Mouse (Mus musculus) embryonic fibroblast, embryonic 13.5 days (primary cell): ENCODE measurements around the gene Parp6. TPM values are rescaled to one million over a fixed set of nuclear protein-coding genes. Genes with fewer than 3 reads are reported as not detected.

ENCODE experiments used
- H3K27ac ChIP-seq: 2 replicates; pipeline ENCODE4 v1.5.1; 2012; ENCODE audit warnings: low read length, control low read depth, inconsistent platforms; ENCODE audit not compliant: insufficient read depth
- H3K4me1 ChIP-seq: 2 replicates; pipeline ENCODE4 v1.6.1; 2011; ENCODE audit warnings: low read length; ENCODE audit not compliant: control insufficient read depth, insufficient read depth
- H3K4me3 ChIP-seq: 2 replicates; pipeline ENCODE4 v1.5.1; 2011; ENCODE audit warnings: mild to moderate bottlenecking, control low read depth, low read length; ENCODE audit not compliant: insufficient read depth
- CTCF ChIP-seq: IDR thresholded peaks from 2 replicates; pipeline ENCODE4 v1.5.1; 2011; ENCODE audit warnings: mild to moderate bottlenecking, control low read depth, low read length, moderate library complexity, borderline replicate concordance; ENCODE audit not compliant: insufficient read depth
- POLR2A ChIP-seq: IDR thresholded peaks from 2 replicates; pipeline ENCODE4 v1.6.1; 2011; ENCODE audit warnings: low read depth, mild to moderate bottlenecking, control low read depth, low read length, moderate library complexity
- polyA plus RNA-seq: library from polyadenylated mRNA; stranded (reverse); fragments of >200 nt; gene quantifications from 2 replicates; pipeline ENCODE4 v1.2.4, GENCODE M21; 2011; ENCODE audit warnings: low read depth; ENCODE audit not compliant: missing spikeins, insufficient read length

Gene Parp6
- polyA plus RNA-seq, 1 experiment = 30.5 TPM

GRCm38 (mm10) chr9:59655958-59656634 is 39.0 kb downstream of the Parp6 start, which contains the start of gene Pkm:
Gene Pkm (plus strand): TSS chr9:59656368.
- Histone ChIP-seq H3K4me3 (peak within 1 kb of the TSS; percentile 94), H3K4me1 (peaks cover 16% of the 10 kb centered on the region), H3K27ac (peak within 1 kb of the TSS; percentile 98)
- TF ChIP-seq POLR2A (peak; percentile 99), CTCF (no peak)

- H3K4me3 ChIP-seq = peak overlapping the region; percentile 94
- TF ChIP-seq POLR2A (peak; percentile 64), CTCF (peak; percentile 72; the same call in 1 of the 2 replicates)
- peaks cover 16% of the 10 kb centered on the region for H3K4me1 ChIP-seq
- H3K27ac ChIP-seq = peak overlapping the region; percentile 92
These were observed 39.8 kb downstream of the Parp6 start for GRCm38 (mm10) chr9:59656635-59657617.

GRCm38 (mm10) chr9:59658146-59658545 is 41.1 kb downstream of the Parp6 start:
- Histone ChIP-seq H3K4me1 (peaks cover 16% of the 10 kb centered on the region), H3K4me3 (peak overlapping the region; percentile 94), H3K27ac (peak overlapping the region; percentile 71)
- peak; percentile 29; the same call in 1 of the 2 replicates for TF ChIP-seq POLR2A
- no peak for TF ChIP-seq CTCF

GRCm38 (mm10) chr9:59659036-59660026 is 42.2 kb downstream of the Parp6 start:
- H3K4me3 ChIP-seq = peak overlapping the region; percentile 94
- TF ChIP-seq POLR2A (no peak; the same call in 1 of the 2 replicates), CTCF (peak; percentile 41; the same call in 1 of the 2 replicates)
- peaks cover 18% of the 10 kb centered on the region for H3K4me1 ChIP-seq
- H3K27ac ChIP-seq = peak overlapping the region; percentile 71

- Histone ChIP-seq H3K4me3 (peak overlapping the region; percentile 94), H3K4me1 (peaks cover 11% of the 10 kb centered on the region), H3K27ac (no peak overlapping the region)
- TF ChIP-seq CTCF (no peak), POLR2A (no peak)
These were observed 43.3 kb downstream of the Parp6 start for GRCm38 (mm10) chr9:59660421-59660820.

GRCm38 (mm10) chr9:59661298-59661975 is 44.4 kb downstream of the Parp6 start:
- Histone ChIP-seq H3K4me1 (peaks cover 11% of the 10 kb centered on the region), H3K4me3 (peak overlapping the region; percentile 94), H3K27ac (no peak overlapping the region)
- no peak for TF ChIP-seq CTCF
- no peak for TF ChIP-seq POLR2A

GRCm38 (mm10) chr9:59663226-59663625 is 46.1 kb downstream of the Parp6 start:
- TF ChIP-seq CTCF (no peak), POLR2A (no peak)
- no peak overlapping the region for H3K27ac ChIP-seq
- peaks cover 11% of the 10 kb centered on the region for H3K4me1 ChIP-seq
- H3K4me3 ChIP-seq = no peak overlapping the region

GRCm38 (mm10) chr9:59663957-59664356 is 46.9 kb downstream of the Parp6 start:
- H3K27ac ChIP-seq = no peak overlapping the region
- no peak for TF ChIP-seq POLR2A
- TF ChIP-seq CTCF = no peak
- H3K4me1 ChIP-seq = peaks cover 11% of the 10 kb centered on the region
- no peak overlapping the region for H3K4me3 ChIP-seq
